Mouse (Mus musculus) CH12.LX (cell line): ENCODE measurements at regions not wholly inside any gene's neighbourhood (a gene's known extent, or its start where the extent isn't known, plus 50 kb on each side); places are given as distances from the start of the nearest gene placed in this dataset.

ENCODE experiments used
- DNase-seq: peaks from one replicate; pipeline ENCODE4 v3.0.0-alpha.2; 2013; ENCODE audit errors: extremely low read depth
- H3K27ac ChIP-seq: 2 replicates; pipeline ENCODE4 v1.5.1; 2012; ENCODE audit warnings: low read depth, mild to moderate bottlenecking, control low read depth, moderate library complexity; ENCODE audit not compliant: insufficient read depth
- H3K27me3 ChIP-seq: replicated peaks from 2 replicates; pipeline ENCODE3; 2012; ENCODE audit warnings: inconsistent platforms
- H3K36me3 ChIP-seq, 2 experiments: replicated peaks in 1 of 2; 2 replicates each; pipeline versions ENCODE3 to v1.6.1; 2012; ENCODE audit warnings: inconsistent platforms in 1 of 2, low read length in 1 of 2, mild to moderate bottlenecking in 1 of 2, mixed read lengths in 1 of 2, moderate library complexity in 1 of 2; ENCODE audit not compliant: control insufficient read depth in 1 of 2, insufficient read depth in 1 of 2
- H3K4me1 ChIP-seq, 2 experiments: 2 replicates each; pipeline ENCODE4 v1.6.1; 2012; ENCODE audit warnings: inconsistent platforms in 1 of 2, moderate library complexity in 1 of 2; ENCODE audit not compliant: insufficient read depth in 2 of 2, control insufficient read depth in 1 of 2
- H3K4me2 ChIP-seq: 2 replicates; pipeline ENCODE4 v1.6.1; 2012; ENCODE audit warnings: low read depth, mild to moderate bottlenecking, control low read depth; ENCODE audit not compliant: poor library complexity, insufficient read depth, severe bottlenecking
- H3K4me3 ChIP-seq, 3 experiments: fragments of 150-350 bp in 1 of 3; sonication (generic) in 1 of 3; replicated peaks in 1 of 3; 2 replicates each; pipeline versions ENCODE3 to v1.5.1; 2011 to 2012; ENCODE audit warnings: low read depth in 2 of 3, low read length in 2 of 3, mild to moderate bottlenecking in 2 of 3, moderate library complexity in 2 of 3, control low read depth in 1 of 3, improper control_type of control experiment in 1 of 3, inconsistent platforms in 1 of 3, mixed read lengths in 1 of 3; ENCODE audit not compliant: poor library complexity in 1 of 3
- H3K79me2 ChIP-seq: replicated peaks from 2 replicates; pipeline ENCODE4 v1.6.1; 2012; ENCODE audit warnings: mild to moderate bottlenecking, moderate library complexity; ENCODE audit not compliant: control insufficient read depth, poor library complexity, insufficient read depth, severe bottlenecking; ENCODE audit errors: extremely low read depth
- H3K9ac ChIP-seq: 2 replicates; pipeline ENCODE4 v1.6.1; 2012; ENCODE audit warnings: low read depth, mild to moderate bottlenecking, control low read depth, moderate library complexity; ENCODE audit not compliant: insufficient read depth
- H3K9me3 ChIP-seq: replicated peaks from 2 replicates; pipeline ENCODE3; 2012; ENCODE audit warnings: low read length, inconsistent platforms, mixed read lengths
- BHLHE40 ChIP-seq: IDR thresholded peaks from 2 replicates; pipeline ENCODE4 v1.6.1; 2011; ENCODE audit warnings: mild to moderate bottlenecking, low read depth, low read length, improper control_type of control experiment
- CHD2 ChIP-seq: IDR thresholded peaks from 2 replicates; pipeline ENCODE4 v1.6.1; 2011; ENCODE audit warnings: low read length, improper control_type of control experiment
- CTCF ChIP-seq, 2 experiments: IDR thresholded peaks in 1 of 2; conservative IDR thresholded peaks in 1 of 2; 2 replicates each; pipeline ENCODE4 v1.5.1; 2011 to 2012; ENCODE audit warnings: low read depth in 2 of 2, low read length in 2 of 2, improper control_type of control experiment in 1 of 2, inconsistent platforms in 1 of 2, mild to moderate bottlenecking in 1 of 2, moderate library complexity in 1 of 2
- E2F4 ChIP-seq: IDR thresholded peaks from 2 replicates; pipeline ENCODE4 v1.6.1; 2011; ENCODE audit warnings: low read depth, low read length, improper control_type of control experiment; ENCODE audit not compliant: insufficient replicate concordance
- ELF1 ChIP-seq: IDR thresholded peaks from 2 replicates; pipeline ENCODE4 v1.6.1; 2014; ENCODE audit warnings: low read depth, mild to moderate bottlenecking, inconsistent platforms, low read length, improper control_type of control experiment
- GABPA ChIP-seq: IDR thresholded peaks from 2 replicates; pipeline ENCODE4 v1.6.1; 2012; ENCODE audit warnings: low read depth, low read length, improper control_type of control experiment, inconsistent platforms; ENCODE audit not compliant: insufficient replicate concordance
- HCFC1 ChIP-seq: IDR thresholded peaks from 2 replicates; pipeline ENCODE4 v1.6.1; 2012; ENCODE audit warnings: low read depth, mild to moderate bottlenecking, inconsistent platforms, low read length, improper control_type of control experiment
- JUN ChIP-seq: IDR thresholded peaks from 2 replicates; pipeline ENCODE4 v1.6.1; 2011; ENCODE audit warnings: low read depth, mild to moderate bottlenecking, low read length, improper control_type of control experiment, moderate library complexity; ENCODE audit not compliant: insufficient read depth
- JUND ChIP-seq: conservative IDR thresholded peaks from 2 replicates; pipeline ENCODE4 v1.6.1; 2011; ENCODE audit warnings: low read depth, low read length, improper control_type of control experiment
- MAFK ChIP-seq: IDR thresholded peaks from 2 replicates; pipeline ENCODE4 v1.6.1; 2011; ENCODE audit warnings: low read length, improper control_type of control experiment; ENCODE audit not compliant: insufficient replicate concordance
- MAX ChIP-seq: IDR thresholded peaks from 2 replicates; pipeline ENCODE4 v1.6.1; 2011; ENCODE audit warnings: low read length, improper control_type of control experiment
- MAZ ChIP-seq: IDR thresholded peaks from 2 replicates; pipeline ENCODE4 v1.6.1; 2012; ENCODE audit warnings: low read depth, mild to moderate bottlenecking, inconsistent platforms, low read length, improper control_type of control experiment, moderate library complexity
- MXI1 ChIP-seq: IDR thresholded peaks from 2 replicates; pipeline ENCODE4 v1.6.1; 2011; ENCODE audit warnings: mild to moderate bottlenecking, low read depth, low read length, improper control_type of control experiment
- MYC ChIP-seq: IDR thresholded peaks from 2 replicates; pipeline ENCODE4 v1.6.1; 2011; ENCODE audit warnings: low read depth, mild to moderate bottlenecking, improper control_type of control experiment, low read length
- NRF1 ChIP-seq: IDR thresholded peaks from 2 replicates; pipeline ENCODE4 v1.6.1; 2014; ENCODE audit warnings: low read depth, mild to moderate bottlenecking, inconsistent platforms, low read length, improper control_type of control experiment, moderate library complexity
- PAX5 ChIP-seq: IDR thresholded peaks from 2 replicates; pipeline ENCODE4 v1.6.1; 2012; ENCODE audit warnings: low read length, inconsistent platforms, mixed read lengths
- POLR2AphosphoS2 ChIP-seq: IDR thresholded peaks from 2 replicates; pipeline ENCODE4 v1.6.1; 2011; ENCODE audit warnings: low read depth, low read length, improper control_type of control experiment
- RAD21 ChIP-seq: IDR thresholded peaks from 2 replicates; pipeline ENCODE4 v1.6.1; 2011; ENCODE audit warnings: low read depth, mild to moderate bottlenecking, low read length, improper control_type of control experiment, moderate library complexity
- RCOR1 ChIP-seq: conservative IDR thresholded peaks from 2 replicates; pipeline ENCODE4 v1.6.1; 2012; ENCODE audit warnings: low read depth, mild to moderate bottlenecking, inconsistent platforms, low read length, improper control_type of control experiment
- SMC3 ChIP-seq: IDR thresholded peaks from 2 replicates; pipeline ENCODE4 v1.6.1; 2011; ENCODE audit warnings: low read depth, low read length, improper control_type of control experiment
- TCF12 ChIP-seq: IDR thresholded peaks from 2 replicates; pipeline ENCODE4 v1.6.1; 2014; ENCODE audit warnings: low read depth, mild to moderate bottlenecking, inconsistent platforms, low read length, improper control_type of control experiment
- UBTF ChIP-seq: IDR thresholded peaks from 2 replicates; pipeline ENCODE4 v1.6.1; 2012; ENCODE audit warnings: low read depth, mild to moderate bottlenecking, inconsistent platforms, low read length, improper control_type of control experiment, moderate library complexity
- USF1 ChIP-seq: IDR thresholded peaks from 2 replicates; pipeline ENCODE4 v1.6.1; 2014; ENCODE audit warnings: low read depth, mild to moderate bottlenecking, inconsistent platforms, low read length, improper control_type of control experiment
- ZNF384 ChIP-seq: IDR thresholded peaks from 2 replicates; pipeline ENCODE4 v1.6.1; 2012; ENCODE audit warnings: low read depth, low read length, improper control_type of control experiment, inconsistent platforms
- dilution Hi-C: fragments of 300-500 bp; cut with MboI; formaldehyde crosslinking; loops from 2 replicates; pipeline ENCODE4 v1.14.3; 2020; ENCODE audit warnings: low sequenced_read_pairs; ENCODE audit not compliant: extremely low pct_unique_long_range_greater_than_20kb, extremely low pct_ligation_motif_present
- in situ Hi-C: fragments of 300-500 bp; cut with MboI; formaldehyde crosslinking; loops from 3 replicates; pipeline ENCODE4 v1.14.3; 2019; ENCODE audit warnings: low sequenced_read_pairs, low pct_ligation_motif_present, low pct_unique_long_range_greater_than_20kb, mixed read lengths

DNA sequence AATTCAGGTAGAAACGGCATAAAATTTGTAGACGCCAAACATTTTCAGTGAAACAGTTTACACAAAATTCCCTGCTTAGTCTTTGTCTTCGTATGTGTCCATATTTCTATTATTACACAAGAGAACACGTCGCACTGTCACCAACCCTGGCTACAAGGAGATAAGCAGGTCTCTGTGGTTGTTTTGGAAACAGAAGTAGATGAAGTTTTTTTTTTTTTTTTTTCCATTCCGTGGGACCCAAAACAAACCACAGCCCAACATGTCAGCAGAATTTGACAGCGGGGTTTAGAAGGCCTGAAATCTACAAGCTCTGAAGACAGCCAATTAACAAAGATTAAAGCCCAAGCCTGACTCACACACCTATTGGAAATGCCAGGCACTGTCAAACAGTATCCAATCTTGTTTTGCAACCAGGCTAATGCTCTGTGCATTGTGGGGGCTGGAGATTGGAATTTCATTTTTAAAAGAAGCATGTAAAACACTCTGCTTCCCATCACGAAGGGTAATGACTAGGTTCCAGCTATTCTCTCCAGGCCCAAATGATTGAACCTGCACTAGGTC lies 428.5 kb upstream of the Btbd3 start:
- Histone ChIP-seq H3K79me2 (no peaks in the 10 kb centered on the region), H3K36me3 (no peaks in the 10 kb centered on the region), H3K9ac (no peak overlapping the region), H3K4me2 (no peak overlapping the region), H3K4me1 (no peaks in the 10 kb centered on the region), H3K9me3 (peaks cover 47% of the 10 kb centered on the region), H3K27me3 (no peaks in the 10 kb centered on the region), H3K27ac (no peak overlapping the region), H3K4me3 (no peak overlapping the region)
- no peak for DNase-seq
- in situ Hi-C loops (no loop called here), dilution Hi-C loops (no loop called here)
- TF ChIP-seq BHLHE40 (no peak), MYC (no peak), RCOR1 (no peak), MAX (no peak), GABPA (no peak), NRF1 (no peak), HCFC1 (no peak), E2F4 (no peak)

DNA sequence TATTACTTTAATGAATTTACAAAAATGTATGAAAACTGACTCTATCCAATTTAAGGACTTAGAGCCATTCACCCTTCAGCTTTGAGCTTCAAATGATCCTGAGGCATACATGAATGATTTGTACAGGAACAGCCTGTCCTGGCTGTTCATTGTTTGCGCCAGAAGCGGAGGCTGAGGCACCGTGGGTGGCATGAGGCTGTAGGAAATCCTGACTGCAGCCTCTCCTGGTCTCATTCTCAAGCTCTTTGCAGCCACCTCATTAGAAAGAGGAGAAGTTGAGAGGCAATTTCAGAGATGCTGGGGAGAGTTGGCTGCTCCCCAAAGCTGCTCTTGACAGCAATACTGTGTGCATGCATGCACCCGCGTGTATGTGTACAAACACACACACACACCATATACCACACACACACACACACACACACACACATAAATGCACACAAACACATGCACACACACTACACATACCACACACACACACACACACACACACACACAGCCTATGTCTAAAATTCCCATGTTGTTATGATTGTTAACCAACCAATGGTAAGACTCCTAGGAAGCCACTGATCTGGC lies 434.9 kb upstream of the Btbd3 start:
- DNase-seq: no peak
- Histone ChIP-seq H3K27me3 (no peaks in the 10 kb centered on the region), H3K4me3 (no peak overlapping the region)
- dilution Hi-C loops (no loop called here), in situ Hi-C loops (no loop called here)
- TF ChIP-seq JUN (no peak), SMC3 (no peak), USF1 (no peak), RAD21 (no peak), MYC (no peak), TCF12 (no peak), MXI1 (no peak), PAX5 (no peak), BHLHE40 (no peak), ELF1 (no peak), CHD2 (no peak), JUND (no peak), MAFK (no peak), ZNF384 (no peak), MAZ (no peak), UBTF (no peak), POLR2AphosphoS2 (no peak), CTCF (conservative IDR thresholded peaks at IDR 0.05 in 1 of 2, IDR thresholded peaks at IDR 0.05 in 1 of 2; ENCODE audit: low read depth in 2 of 2, low read length in 2 of 2) (no peak)
- TF ChIP-seq, all 38 proteins: peak for 0
- Histone ChIP-seq H3K27ac (no peak overlapping the region), H3K9me3 (peaks cover 54% of the 10 kb centered on the region), H3K36me3 (no peaks in the 10 kb centered on the region), H3K9ac (no peak overlapping the region), H3K79me2 (no peaks in the 10 kb centered on the region), H3K4me2 (no peak overlapping the region), H3K4me1 (no peaks in the 10 kb centered on the region)
